Mouse (Mus musculus): ENCODE data around the gene Foxb2. TPM values are rescaled to one million over a fixed set of nuclear protein-coding genes. Genes with fewer than 3 reads are reported as not detected.
"Not testable (repeated sequence)": the region's sequence is repeated elsewhere in the genome, so short reads cannot be mapped to it uniquely, and the experiment has no call there.

Gene Foxb2
- total RNA-seq (2015) (not detected in 2 replicates), total RNA-seq (2017) (not detected in 2 replicates)

GRCm38 (mm10) chr19:16873221-16873861, at the start of gene Foxb2:
Gene Foxb2, minus strand, starts transcription at chr19:16873805.
- ATAC-seq (ENCODE audit: poor library complexity, severe bottlenecking): no peak

DNA sequence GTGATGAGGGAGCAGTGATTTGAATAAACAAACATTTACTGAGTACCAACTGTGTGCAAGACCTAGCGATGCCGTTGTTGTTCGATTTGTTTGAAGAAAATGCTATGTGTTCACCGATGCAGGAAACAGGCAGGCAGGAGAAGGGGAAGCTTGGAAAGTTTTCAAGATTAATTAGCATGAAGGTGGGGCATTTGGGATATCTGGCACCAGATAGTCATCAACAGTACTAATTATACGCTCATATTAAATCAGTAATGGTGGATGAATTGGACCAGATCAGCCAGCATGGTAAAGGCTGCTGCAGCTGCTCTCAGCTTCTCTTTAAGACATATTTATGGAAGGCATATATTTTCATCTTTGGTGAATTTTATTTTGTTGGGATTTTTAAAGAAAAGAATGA, 37.9 kb upstream of the Foxb2 start:
- no peak for ATAC-seq (ENCODE audit: poor library complexity, severe bottlenecking)

DNA sequence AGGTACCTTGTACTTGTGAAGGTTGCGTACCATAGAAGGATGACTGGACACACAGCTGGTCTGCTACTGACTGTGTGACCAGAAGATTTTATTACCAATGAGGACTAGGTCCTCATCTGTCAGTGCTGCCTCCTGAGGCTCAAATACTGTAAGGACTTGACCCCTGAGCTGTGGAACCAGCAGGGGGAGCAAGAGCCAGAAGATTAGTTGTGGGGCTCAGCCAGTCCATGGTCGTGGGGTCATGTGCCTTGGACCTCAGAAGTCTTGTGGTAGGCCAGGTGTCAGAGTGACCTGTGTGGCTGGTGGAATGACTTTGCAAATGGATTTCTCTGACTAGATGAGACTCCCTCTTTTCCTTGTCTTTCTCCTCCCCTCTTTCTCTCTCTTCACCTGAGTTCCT, 29.5 kb upstream of the Foxb2 start:
- ATAC-seq (ENCODE audit: poor library complexity, severe bottlenecking): no peak

- ATAC-seq (ENCODE audit: poor library complexity, severe bottlenecking): no peak
These were observed 26.1 kb upstream of the Foxb2 start for GRCm38 (mm10) chr19:16899716-16900115.

- ATAC-seq (ENCODE audit: poor library complexity, severe bottlenecking): no peak
These were observed 25.0 kb upstream of the Foxb2 start for GRCm38 (mm10) chr19:16898576-16898975.

DNA sequence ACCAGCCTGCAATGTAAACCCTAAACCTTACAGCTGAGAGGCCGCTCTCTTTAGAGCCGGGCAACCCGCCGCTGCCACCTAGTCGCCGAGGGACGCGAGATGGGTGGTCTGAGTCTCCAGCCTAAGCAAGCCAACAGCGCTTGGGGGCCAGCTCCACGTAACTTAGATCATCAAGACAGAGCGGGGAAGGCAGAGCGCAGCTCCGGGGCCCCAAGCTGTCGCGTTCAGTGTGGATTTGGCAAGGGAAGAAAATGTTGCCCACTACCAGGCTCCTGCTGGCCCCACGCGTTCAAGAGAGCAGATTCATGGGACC, 2.8 kb upstream of the Foxb2 start:
- no peak for ATAC-seq (ENCODE audit: poor library complexity, severe bottlenecking)

DNA sequence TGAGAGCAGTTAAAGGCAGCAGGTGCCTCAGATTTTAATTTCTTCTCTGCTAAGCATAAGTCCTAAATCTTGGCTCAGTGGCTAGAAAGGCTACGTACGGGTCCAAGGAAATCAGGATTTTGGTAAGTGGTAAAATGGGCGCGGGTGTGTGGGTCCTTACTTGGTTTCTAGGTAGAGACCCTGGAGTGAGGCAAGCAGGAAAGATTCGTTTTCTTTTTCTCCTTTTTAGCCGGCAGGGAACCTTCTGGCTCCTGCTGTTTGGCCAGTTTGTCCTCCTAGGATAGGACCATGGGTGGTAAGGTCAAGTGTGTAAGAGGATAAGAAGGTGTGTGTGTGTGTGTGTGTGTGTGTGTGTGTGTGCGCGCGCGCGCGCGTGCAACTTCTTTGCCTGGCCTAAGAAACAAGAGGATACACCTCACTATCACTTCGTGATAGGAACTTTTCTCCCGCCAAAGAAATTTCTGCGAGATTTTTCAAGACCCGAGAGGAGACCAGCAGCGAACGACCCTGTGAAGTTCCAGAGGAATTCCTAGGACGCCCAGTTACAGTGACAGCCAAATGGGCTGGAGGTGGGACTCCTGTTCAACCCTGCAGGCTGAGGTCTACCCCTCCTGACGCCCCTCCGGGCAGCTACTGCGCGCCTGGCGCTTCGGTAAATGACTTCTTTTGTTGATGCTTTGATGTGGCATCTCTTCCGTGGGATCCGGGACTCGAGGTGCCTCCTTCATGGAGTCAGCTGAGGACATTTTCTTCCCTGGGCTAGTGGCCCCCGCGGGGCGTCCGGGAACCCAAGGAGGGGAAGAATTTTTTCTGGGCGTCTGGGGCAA, 2.2 kb upstream of the Foxb2 start:
- no peak for ATAC-seq (ENCODE audit: poor library complexity, severe bottlenecking)

DNA sequence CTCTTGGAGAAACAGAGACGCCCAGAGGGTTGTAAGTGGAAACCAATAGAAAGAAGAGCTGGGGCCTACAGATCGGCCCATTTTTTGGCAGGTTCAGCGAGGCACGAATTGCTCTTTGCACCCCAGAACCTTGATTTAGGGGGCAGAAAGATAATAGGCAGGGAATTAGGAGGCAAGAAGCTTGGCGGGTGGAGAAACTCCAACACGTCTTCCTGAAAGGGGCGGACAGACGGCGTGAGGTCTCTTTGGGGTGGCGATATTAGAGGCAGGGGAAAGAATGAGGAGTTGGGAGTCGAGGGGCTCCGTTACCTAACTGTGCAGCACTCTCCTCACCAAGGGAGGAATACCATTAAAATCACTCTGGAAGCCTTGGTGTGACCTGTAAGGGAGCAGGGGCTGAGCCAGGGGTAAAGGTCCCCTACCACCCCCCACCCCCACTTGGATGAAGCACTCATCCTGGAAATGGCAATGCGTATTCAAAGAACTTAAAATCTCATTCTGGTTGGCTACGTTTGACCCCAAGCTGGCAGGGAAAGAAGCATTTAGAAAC, 1.5 kb upstream of the Foxb2 start:
- no peak for ATAC-seq (ENCODE audit: poor library complexity, severe bottlenecking)

DNA sequence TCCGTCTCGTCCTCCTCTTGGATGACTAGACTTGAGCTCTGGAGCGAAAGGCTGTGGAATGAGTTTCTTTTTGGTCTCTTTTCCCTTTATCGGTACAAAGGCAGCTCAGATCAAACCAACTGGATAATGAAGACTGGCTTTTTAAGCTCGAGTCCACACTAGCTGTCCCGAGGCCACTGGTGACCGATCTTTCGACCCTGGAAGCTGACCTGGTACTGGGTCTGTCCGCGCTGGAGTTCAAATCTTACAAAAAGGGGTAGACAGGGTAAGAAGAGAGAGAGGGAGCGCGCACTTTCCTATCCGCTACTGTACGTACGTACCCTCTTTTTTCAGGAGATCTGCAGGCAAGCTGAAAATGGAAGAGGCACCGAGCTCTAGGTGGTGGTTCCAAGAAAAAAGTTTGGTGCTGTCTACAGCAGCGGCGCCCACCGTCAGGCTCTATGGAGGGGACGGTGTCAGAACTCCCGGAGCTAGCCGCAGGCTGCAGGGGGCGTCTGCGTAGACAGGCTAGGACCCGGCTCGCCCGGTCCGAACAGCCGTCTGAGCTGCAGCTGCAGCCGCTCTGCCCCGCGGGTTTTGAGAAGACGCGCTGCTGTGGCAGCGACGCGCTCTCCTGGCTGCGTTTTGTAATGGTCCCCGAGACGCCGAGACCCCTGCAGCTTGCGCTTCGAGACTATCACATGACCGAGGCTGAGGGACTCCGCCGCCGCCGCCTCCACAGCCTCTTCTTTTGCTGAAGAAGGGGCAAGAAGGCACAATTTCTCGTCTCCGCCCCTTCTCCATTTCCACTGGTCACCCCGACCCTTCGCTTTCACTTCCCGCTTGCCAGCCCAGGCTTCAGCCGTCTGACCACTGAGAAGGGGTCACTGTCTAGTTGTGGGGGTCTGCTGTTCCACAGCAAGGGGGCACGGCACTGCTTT, 597 bp upstream of the Foxb2 start:
- ATAC-seq (ENCODE audit: poor library complexity, severe bottlenecking): peak; percentile 44

GRCm38 (mm10) chr19:16872331-16873180, 1.0 kb downstream of the Foxb2 start:
- ATAC-seq (ENCODE audit: poor library complexity, severe bottlenecking): no peak

DNA sequence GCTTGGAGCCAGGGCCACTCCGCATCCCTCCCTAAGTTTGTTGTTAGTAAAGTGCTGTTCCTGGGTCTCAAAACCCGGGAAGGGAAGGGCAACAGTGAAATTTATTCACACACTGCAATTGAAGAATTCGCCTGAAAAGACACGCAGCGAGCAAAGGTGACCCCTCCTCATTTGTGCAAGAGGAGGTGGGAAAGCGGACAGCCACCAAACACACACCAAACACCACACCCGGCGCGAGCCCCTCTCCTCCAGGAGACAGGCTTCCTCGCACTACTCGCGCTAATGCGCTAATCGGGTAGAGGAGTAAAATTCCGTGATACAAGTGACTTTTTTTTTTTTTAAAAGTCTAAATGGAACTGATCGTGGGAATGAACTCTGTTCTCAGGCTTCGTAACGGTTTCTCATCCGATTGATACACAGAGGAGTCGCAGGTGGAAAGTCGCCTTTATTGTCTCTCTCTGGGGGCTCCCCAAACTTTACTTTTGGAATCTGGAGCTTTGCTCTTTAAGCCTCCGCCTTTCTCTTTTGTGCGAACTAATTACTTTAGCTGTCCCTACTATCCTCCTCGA, 2.3 kb downstream of the Foxb2 start:
- ATAC-seq (ENCODE audit: poor library complexity, severe bottlenecking): no peak

DNA sequence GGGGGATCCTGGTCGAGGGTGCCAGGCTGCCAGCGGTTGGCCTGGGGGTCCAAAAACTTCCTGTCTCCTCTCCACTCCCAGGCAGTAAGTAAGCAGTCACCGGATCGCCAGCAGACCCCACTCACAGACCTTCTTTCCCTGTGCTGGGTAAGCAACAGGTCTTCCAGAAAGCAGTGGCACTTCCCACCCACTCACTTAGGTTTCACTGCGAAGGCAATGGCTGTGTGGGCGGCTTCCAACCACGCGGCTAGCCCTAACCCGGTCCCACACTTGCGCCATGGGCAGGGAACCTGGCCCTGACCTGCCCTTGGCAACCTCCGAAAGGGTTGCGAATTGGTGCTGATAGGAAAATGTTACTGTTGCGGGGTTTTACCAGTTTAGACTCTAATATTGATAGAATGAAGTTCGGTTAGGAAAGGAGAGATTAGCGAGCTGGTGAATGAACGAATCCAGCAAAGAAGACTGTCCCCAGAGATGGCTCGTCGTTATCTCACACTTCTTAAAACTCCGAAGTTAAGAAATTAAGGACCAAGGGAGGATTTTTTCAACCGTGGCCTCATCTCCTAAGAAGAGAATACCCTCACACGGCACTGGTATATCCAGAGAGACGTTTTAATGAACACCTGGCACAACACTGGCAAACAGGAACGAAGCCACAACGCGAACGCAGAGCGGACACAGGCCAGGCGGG, 3.0 kb downstream of the Foxb2 start:
- ATAC-seq (ENCODE audit: poor library complexity, severe bottlenecking): no peak

GRCm38 (mm10) chr19:16868534-16868933, 5.1 kb downstream of the Foxb2 start:
- no peak for ATAC-seq (ENCODE audit: poor library complexity, severe bottlenecking)

DNA sequence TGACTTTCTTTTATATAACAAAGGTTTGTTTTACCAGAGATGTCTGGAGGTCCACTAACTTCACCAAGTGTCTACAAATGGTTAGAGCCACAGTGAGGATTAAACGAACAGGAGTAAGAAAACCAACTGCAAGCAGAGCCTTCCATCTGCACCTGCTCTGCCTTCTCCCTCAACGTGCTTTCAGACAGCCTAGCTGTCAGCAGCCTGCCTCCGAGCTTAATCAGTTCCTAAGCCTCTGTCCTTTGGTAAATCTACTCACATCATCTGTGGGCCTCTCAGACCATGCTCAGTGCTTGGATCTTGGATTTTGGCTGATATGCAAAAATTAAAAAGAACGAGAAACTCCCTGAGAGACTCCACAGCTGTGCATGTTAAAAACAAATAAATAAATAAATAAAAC, 15.0 kb downstream of the Foxb2 start:
- ATAC-seq (ENCODE audit: poor library complexity, severe bottlenecking): no peak

GRCm38 (mm10) chr19:16856752-16857151, 16.9 kb downstream of the Foxb2 start:
- no peak for ATAC-seq (ENCODE audit: poor library complexity, severe bottlenecking)

DNA sequence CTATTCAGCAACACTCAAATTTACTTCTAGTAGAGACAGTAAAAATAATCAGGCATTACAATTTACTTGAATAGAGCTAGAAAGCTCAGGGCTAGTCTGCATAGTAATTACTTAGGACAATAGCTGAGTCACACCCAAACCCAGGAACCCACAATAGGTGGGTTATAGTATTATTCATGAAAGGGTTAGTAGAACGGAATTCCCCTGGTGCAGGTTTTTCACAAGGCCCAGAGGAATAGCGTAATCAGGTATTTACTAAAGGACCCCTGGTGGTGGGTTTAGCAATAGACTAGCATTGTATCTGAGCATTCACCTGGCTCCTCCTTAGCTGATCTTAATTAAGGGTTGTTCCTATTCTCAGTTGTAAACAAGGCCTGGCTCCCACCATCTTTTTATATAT, 29.5 kb downstream of the Foxb2 start:
- not testable (repeated sequence) for ATAC-seq (ENCODE audit: poor library complexity, severe bottlenecking)

GRCm38 (mm10) chr19:16841516-16842249, 31.9 kb downstream of the Foxb2 start:
- ATAC-seq (ENCODE audit: poor library complexity, severe bottlenecking): no peak

GRCm38 (mm10) chr19:16841001-16841400, 32.6 kb downstream of the Foxb2 start:
- ATAC-seq (ENCODE audit: poor library complexity, severe bottlenecking): no peak

DNA sequence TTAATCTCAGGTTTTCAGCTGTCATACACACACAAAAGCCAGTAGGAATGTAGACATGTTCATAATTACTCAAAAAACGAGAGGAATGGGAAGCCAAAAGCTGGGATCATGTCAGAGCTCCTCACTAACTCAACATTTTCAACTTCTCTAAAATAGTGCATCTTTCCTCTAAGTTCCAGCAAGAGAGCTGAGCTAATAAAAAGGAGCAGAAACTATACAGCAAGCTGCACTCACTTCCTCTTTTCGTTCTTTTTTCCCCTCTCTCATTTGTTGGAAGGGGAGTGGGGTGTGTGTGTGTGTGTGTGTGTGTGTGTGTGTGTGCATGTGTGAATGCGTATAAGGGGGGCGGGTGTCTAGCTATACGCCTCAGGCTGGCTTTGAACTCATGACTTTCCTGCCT, 45.9 kb downstream of the Foxb2 start:
- ATAC-seq (ENCODE audit: poor library complexity, severe bottlenecking): no peak
